Mouse (Mus musculus) frontal cortex, postnatal 36 days (tissue): ENCODE results near the gene Tet3.
"Not testable (repeated sequence)": the region's sequence is repeated elsewhere in the genome, so short reads cannot be mapped to it uniquely, and the experiment has no call there.

Experiments used
- DNase-seq, 2 experiments: peaks; one replicate each; pipeline ENCODE4 v3.0.0; 2022; ENCODE audit warnings: low spot score in 2 of 2

The Tet3 gene

DNA sequence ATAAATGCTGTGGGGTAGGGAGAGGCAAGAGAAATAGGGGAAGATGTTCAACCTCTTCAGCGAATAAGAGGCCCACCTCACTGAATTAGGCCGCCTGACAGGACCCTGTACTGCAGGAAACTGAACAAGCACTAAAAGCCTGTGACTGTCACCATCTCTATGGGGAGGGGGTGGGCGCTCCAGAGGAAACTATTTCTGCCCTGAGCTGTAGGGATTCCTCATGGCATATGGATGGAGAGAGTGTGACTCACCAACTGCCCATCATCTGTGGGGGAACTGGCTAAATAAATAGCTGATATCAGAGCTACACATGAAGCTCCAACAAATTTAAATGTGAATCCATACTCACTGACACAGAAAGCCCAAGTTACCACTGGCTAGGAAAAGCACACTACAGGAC, 87.5 kb downstream of the Tet3 start:
- DNase-seq: peak in 1 of 2 experiments; percentile 42

DNA sequence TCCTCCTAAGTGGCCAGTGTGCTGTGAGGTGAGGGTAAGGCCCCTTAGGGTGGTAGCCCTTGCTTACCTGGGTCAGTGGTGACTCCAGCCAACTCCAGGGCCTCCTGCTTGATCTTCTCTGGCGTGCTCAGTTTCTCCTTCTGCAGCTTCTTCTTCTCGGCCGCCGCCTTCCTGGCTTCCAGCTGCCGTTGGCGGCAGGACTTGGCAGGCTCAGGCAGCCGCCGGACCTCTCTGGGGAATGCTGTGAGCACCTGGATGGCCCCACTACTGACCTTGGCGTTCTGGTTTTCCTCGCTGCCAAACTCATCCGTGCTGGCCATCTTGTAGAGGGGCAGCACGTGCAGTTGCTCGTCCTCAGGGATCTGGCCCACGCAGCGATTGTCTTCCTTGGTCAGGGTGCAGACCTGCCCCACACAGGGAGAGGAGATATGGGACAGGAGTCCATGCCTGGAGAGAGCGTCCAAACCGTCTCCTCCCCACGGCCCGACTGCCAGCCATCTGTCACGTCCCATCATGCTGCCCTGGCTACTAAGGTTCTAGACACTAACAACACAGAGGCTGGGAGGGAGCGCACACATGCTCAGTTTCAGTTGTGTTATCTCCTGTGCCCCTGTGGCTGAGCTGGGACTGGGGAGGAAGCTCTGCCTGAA, 88.4 kb downstream of the Tet3 start:
- DNase-seq: no peak

DNA sequence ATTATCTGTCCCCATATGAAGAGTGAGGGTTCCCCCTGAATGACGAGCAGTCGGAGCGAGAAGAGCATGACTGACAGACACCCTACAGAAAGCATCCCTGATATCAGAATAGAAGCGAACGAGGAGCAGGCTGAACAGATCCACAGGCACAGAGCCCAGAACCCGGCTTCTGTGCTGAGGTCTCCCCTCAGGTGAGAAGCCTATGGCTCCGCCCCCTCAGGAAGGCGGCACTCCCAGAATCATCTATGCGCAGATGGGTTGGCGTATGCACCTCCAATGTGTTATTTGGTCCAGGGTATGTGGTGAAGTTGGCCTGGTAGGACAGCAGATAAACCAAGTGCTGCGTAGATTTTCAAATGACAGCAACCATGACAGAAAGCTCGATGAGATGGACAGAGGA, 95.8 kb downstream of the Tet3 start:
- DNase-seq: no peak

GRCm38 (mm10) chr6:83361523-83362248, 97.2 kb downstream of the Tet3 start:
- DNase-seq: no peak

DNA sequence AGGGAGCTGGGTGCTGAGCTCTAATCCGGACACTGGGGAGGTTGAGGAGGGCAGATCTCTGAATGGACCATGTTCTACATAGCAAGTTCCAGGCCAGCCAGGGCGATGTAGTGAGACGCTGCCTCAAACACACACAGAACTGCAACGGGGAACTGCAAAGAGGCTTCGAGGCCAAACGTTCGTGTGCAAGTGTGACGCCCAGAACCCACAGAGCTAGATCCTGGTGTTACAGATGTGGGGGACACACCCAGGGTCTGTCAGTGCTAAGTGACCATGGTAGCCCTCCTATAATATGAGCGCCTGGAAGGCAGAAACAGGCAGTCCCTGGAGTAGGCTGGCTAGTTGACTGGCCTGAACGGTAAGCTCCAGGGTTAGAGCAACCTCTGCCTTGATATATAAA, 101.4 kb downstream of the Tet3 start:
- no peak for DNase-seq

DNA sequence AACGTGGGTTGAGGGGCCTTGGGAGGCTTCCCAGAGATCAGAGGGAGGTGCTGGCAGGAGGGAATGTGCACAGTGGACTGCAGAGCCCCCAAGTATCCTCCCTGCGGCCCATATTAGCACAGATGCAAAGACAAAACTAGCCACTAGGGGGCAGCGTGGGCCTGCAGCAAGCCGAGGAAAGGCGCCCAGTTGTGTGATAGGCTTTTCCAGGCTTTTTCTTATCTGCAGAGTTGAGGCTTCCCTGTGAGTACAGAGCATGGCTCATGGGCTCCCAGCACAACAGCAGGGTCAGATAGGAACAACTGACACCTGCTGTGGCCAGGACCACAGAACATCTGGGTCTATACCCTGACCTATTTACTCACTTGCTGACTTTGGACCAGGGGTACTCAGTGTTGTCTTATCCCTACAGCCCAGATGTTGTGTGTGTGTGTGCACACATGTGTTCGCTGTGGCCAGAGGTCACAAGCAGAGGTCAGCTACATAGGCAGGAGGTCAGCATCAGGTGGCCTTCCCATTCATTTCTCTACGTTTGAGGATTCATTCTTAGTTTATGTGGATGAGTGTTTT, 102.2 kb downstream of the Tet3 start:
- peak; percentile 82 to 83 for DNase-seq

DNA sequence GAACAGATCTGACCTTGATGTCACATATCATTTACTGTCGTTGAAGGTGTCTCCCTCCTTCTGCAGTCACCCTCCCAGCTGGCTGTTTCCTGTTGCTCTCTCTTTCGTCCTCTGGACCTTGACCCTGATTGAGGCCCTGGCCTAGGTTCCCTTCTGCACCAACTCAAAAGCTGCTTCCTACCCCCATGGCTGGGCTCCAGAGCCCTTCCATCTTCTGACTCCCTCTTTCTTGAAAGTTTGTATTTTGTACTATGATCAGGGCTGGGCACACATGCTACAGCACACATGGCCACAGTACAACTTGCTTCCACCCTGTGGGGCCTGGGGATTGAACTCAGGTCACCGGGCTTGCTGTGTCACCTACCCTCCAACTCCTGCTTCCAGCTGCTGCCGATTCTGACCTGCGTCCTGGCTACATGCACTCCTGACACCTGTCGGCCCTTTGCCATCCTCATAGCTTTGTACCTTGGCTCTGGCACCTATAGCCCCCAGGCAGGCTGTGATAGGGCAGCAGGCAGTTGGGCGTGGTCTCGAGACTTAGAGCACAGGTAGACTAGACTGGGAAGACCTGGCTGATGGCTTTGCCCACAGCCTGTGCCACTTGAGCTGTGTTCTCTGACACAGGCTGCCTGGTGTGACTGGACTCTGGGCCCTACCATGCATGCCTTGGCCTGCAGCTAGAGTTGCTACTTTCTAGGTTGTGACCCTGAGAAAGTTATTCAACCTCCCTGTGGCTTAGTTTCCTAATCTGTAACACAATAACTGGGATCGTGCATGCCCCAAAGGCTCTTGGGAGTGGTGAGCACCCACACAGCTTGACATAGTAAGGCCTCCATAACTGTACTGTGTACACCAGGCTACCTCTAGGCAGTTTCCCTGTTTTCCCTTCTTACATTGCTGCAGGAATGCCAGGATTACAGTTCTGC, 103.8 kb downstream of the Tet3 start:
- no peak for DNase-seq

DNA sequence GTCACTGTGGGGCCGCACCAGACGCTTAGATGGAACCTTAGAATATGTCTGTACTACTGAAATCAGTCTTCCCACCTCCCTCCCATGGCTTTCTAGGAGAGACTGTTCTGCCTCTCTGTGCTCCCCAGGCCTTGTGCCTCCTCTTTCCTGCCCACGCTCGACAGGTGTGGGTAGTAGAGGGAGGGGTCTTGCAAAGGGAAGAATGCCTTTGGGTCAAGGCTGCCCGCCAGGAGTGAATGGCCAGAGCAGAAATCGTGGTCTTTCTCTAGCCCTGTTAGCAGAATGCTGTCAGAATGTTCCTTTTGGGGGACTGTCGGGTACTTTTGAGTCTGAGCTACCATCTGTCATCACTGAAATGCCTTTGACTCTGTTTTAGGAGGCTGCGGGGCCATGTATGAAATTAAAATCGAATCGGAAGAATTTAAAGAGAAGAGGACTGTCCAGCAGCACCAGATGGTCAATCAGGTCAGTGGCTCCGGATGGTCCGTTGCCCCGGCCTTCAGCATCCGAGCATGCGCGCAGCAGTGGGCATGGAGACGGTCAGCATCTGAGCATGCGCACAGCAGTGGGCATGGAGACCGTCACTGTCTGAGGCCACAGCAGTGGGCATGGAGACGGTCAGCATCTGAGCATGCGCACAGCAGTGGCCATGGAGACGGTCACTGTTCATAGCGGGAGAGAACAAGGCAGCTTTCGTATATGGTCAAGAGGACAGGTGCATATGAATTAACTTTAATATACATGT, 106.0 kb downstream of the Tet3 start:
- no peak for DNase-seq

DNA sequence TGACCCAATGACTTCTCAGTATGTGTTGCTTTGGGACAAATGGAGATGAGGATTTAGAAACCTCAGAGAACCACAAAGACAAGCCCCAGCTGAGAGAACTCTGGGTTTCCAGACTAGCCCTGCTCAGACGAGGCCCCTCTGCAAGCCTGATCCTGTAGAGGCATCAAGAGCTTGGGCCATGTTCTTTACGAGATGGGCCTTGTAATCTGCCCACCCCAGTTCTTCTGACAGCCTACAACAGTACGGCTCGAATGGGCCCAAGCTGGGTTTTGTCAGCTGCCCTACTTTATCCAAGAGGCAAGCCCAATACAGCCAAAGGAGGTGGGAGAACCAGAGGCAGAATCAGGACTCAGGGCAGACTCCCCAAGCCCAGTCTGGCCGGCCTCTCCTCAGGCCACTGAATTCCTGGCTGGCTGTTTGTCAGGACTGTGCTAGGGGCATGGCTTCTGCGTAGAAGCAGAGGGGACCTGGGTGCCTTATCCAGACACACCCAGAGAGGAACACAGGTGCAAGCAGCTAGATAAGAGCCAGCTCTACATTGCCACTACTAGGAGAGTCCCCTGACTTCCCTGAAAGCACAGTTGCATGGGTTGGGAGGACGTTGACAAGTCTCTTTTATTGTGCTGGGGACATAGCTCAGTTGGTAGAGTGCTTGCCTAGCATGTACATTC, 107.3 kb downstream of the Tet3 start:
- DNase-seq: no peak

GRCm38 (mm10) chr6:83350851-83351405, 108.0 kb downstream of the Tet3 start:
- no peak for DNase-seq

- DNase-seq: no peak
Observed at GRCm38 (mm10) chr6:83350172-83350571, 108.7 kb downstream of the Tet3 start.

- DNase-seq: peak; percentile 90
Observed at GRCm38 (mm10) chr6:83349274-83349958, 109.5 kb downstream of the Tet3 start.

DNA sequence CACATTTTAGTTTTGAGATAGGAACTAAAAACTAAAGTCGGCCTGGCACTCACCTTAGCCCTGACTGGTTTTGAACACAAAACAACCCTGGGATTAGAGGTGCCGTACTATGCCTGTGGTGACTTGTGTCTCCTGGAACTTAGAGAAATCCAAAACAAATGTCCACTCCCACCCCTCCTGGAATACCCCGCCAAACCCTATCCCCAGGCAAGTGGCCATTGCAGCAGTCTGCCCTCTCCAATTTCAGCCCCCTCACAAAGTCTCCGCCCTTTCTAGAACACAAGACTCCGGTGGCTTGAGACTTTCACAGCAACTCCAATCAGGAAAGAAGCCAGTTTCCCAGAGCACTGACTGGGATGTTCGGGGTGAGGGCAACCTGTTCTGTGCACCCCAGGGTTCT, 110.0 kb downstream of the Tet3 start, which contains the start of gene Bola3:
TSS of gene Bola3 (plus strand) at position 275 of the 400 bp plus-strand sequence.
- no peak for DNase-seq

GRCm38 (mm10) chr6:83347916-83348315, 111.0 kb downstream of the Tet3 start:
- DNase-seq: no peak

- DNase-seq: not testable (repeated sequence)
Observed at GRCm38 (mm10) chr6:83345285-83345684, 113.6 kb downstream of the Tet3 start.

- no peak for DNase-seq
Observed at GRCm38 (mm10) chr6:83342957-83343356, 115.9 kb downstream of the Tet3 start.

- no peak for DNase-seq
Observed at GRCm38 (mm10) chr6:83341387-83341786, 117.5 kb downstream of the Tet3 start.

- DNase-seq: no peak
Observed at GRCm38 (mm10) chr6:83327591-83328190, 131.2 kb downstream of the Tet3 start.

- no peak for DNase-seq
Observed at GRCm38 (mm10) chr6:83326761-83327160, 132.1 kb downstream of the Tet3 start.
